Mouse (Mus musculus) cerebellum, adult (tissue): Measurements from ENCODE around the gene Mybpc1.

Experiments used
- ATAC-seq: cut with Nextera tagmentation; 2 replicates; pipeline ENCODE4 v1.9.2; 2017; ENCODE audit warnings: mild to moderate bottlenecking, moderate library complexity, mixed read lengths; ENCODE audit not compliant: insufficient number of reproducible peaks, low FRiP score, low TSS enrichment

Mybpc1 gene

GRCm38 (mm10) chr10:88604943-88605342 is at the start of gene Mybpc1:
Gene Mybpc1, minus strand, starts transcription at chr10:88605152.
- ATAC-seq = no peak

GRCm38 (mm10) chr10:88645448-88645847 is 40.5 kb upstream of the Mybpc1 start:
- ATAC-seq = no peak

- ATAC-seq = no peak
These were observed 26.5 kb upstream of the Mybpc1 start for GRCm38 (mm10) chr10:88631330-88631953.

GRCm38 (mm10) chr10:88630663-88631329 is 25.8 kb upstream of the Mybpc1 start:
- no peak for ATAC-seq

GRCm38 (mm10) chr10:88627052-88627451 is 22.1 kb upstream of the Mybpc1 start:
- no peak for ATAC-seq

- no peak for ATAC-seq
These were observed 21.2 kb upstream of the Mybpc1 start for GRCm38 (mm10) chr10:88626176-88626575.

GRCm38 (mm10) chr10:88624300-88624699 is 19.3 kb upstream of the Mybpc1 start:
- no peak for ATAC-seq

GRCm38 (mm10) chr10:88622624-88623023 is 17.7 kb upstream of the Mybpc1 start:
- no peak for ATAC-seq

- no peak for ATAC-seq
These were observed 15.9 kb upstream of the Mybpc1 start for GRCm38 (mm10) chr10:88620809-88621208.

- no peak for ATAC-seq
These were observed 8.1 kb upstream of the Mybpc1 start for GRCm38 (mm10) chr10:88613051-88613450.

- ATAC-seq = no peak
These were observed 1.7 kb upstream of the Mybpc1 start for GRCm38 (mm10) chr10:88606686-88607085.

GRCm38 (mm10) chr10:88606065-88606464 is 1.1 kb upstream of the Mybpc1 start:
- no peak for ATAC-seq

GRCm38 (mm10) chr10:88603773-88604172 is 1.2 kb downstream of the Mybpc1 start:
- no peak for ATAC-seq

- no peak for ATAC-seq
These were observed 1.7 kb downstream of the Mybpc1 start for GRCm38 (mm10) chr10:88603256-88603655.

GRCm38 (mm10) chr10:88600591-88600990 is 4.4 kb downstream of the Mybpc1 start:
- ATAC-seq = no peak

- ATAC-seq = no peak
These were observed 12.6 kb downstream of the Mybpc1 start for GRCm38 (mm10) chr10:88592316-88592715.

GRCm38 (mm10) chr10:88591042-88591441 is 13.9 kb downstream of the Mybpc1 start:
- 0 out of 2 replicates have a peak, but pooled peaks have one; percentile 36 for ATAC-seq

- ATAC-seq = no peak
These were observed 20.5 kb downstream of the Mybpc1 start for GRCm38 (mm10) chr10:88584469-88584868.

- ATAC-seq = no peak
These were observed 24.2 kb downstream of the Mybpc1 start for GRCm38 (mm10) chr10:88580786-88581185.

GRCm38 (mm10) chr10:88578651-88579050 is 26.3 kb downstream of the Mybpc1 start:
- no peak for ATAC-seq

- ATAC-seq = no peak
These were observed 30.8 kb downstream of the Mybpc1 start for GRCm38 (mm10) chr10:88574115-88574635.

GRCm38 (mm10) chr10:88572123-88572522 is 32.8 kb downstream of the Mybpc1 start:
- no peak for ATAC-seq
